Mouse (Mus musculus) cerebellum, adult 9-10 months (tissue): ENCODE measurements around the gene P2rx3.
A peak's percentile ranks its signal among the peaks of the same experiment; 100 is the strongest.

Experiments
- DNase-seq: peaks from one replicate; pipeline ENCODE4 v3.0.0; 2022

The P2rx3 gene

DNA sequence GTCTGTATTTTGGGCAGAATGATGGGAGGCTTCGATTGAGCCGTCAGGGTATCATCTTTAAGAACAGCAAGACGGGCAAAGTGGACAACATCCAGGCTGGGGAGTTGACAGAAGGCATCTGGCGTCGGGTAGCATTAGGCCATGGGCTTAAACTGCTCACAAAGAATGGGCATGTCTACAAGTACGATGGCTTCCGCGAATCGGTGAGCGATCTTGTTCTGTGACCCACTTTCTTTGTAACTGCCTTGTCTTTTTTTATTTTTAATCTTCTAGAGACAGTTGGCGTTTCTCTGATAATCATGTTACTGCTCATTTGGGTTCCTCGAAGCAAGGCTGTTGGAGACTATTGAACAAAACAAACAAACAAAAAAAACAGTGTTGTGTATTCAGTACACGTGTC lies 1.1 kb upstream of the P2rx3 start:
- no peak for DNase-seq

DNA sequence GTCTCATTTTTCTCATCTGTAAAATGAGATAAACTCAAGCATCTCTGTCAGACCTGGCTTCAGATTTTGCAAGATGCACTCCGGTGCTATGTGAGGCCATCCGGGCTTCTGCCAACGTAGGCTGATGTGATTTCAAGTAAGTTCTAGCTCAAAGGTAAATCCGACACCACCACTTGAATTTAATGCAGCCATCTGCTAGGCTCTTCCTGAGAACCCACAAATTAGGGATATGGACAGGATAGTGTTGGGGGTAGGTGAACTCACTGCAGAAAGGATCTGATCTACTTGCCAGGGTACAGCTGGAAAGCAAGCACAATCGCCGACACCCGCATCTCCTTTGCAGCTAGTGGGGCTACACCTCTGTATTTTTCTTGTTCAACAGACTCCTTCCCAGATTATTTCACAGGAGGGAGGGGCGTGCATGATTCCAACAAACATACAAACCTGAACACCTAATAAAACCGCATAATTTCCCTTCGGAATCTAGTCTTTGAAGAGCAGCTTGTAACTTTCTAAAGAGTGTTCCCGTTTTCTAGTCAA lies 685 bp downstream of the P2rx3 start:
- DNase-seq = no peak

DNA sequence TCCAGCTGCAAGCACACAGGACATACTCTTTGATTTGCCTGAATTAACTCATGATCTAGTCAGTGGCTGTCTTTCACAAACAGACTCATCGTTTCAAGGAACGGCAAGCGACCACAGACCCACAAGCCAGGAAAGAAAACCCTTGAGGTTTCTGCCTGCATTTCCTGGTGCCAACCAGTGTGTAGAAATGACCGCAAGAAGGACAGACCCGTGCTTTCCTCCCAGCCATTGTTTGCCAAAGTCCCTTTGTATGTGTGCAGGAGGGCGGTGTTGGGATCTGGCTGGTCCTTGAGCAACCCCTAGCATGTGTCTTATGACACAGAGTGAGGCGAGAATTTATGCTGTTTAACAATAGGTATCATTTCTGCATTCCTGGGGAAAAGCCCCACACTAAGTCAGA lies 3.1 kb downstream of the P2rx3 start:
- DNase-seq = no peak

DNA sequence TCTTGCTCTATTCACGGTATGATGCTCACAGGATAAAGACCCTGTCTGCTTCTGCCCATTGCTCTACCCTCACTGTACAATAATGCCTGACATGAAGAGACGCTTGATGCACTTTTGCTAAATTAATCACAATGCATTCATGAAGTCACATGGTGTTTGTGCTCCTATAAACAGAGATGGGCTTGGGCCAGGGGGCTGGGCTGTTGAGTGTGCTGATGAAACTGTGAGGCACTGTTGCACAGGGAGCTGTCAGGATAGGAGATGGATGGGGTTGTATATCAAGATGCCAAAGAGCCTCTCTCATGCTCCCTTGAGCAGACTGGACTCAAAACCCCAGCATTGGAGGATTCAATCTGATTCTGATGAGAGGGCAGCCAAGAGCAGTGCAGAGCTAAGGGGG lies 4.1 kb downstream of the P2rx3 start:
- DNase-seq = no peak

DNA sequence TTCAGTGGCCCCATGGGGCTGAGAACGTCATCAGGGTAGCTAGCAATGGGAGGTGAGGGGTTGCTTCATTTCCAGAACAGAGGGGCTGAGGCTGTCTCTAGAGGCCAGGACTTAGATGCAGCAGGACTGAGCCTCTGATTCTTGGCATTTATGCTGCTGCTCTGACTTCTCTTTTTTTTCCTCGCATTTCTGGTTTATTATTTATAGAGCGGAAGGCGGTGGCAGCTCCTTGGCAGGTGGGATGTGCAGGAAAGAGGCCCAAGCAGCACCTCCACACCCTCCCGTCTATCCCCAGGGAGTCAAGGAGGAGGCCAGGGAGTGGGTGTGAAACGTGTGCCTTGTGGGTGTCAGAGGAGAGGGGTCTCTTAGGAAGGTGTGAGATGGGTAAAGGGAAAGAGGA lies 6.3 kb downstream of the P2rx3 start:
- no peak for DNase-seq

DNA sequence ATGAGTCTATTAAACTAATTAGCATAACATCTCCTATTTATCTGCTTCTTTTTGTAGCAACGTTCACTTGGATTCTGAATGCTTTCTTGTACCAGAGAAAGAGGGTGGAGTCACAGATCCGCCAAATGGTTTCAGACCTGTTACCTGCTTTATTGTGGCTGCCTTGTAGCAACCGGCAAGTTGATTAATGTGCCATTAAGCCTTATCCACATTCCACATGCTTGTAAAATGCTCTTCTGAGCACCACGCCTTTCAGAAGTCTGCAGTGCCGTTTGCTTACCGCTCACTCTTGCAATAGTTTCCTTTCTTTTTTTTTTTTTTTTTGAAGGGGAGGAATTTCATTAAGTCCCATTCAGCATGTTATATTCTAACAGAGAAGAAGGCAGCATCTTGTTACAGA lies 7.4 kb downstream of the P2rx3 start:
- no peak for DNase-seq

- DNase-seq = no peak
These were observed 10.0 kb downstream of the P2rx3 start for GRCm38 (mm10) chr2:85027281-85027680.

DNA sequence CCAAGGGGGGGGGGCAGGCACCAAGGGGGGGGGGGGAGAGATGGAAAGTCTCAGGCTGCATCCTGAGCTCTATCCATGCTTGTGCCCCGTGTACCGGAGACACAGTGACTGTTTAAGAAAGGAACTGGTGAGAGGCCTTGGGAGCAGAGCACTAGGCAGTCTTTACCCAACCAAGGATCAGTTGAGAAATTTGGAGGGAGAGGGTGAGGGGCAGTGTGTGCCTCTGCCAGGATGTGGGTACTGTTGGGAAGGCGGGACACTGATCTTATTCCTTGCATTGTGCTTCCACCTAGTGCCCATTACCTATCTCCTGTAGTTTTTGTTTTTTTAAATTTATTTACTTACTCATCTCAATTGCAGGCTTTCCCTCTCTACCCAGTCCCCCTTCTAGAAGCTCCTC lies 11.1 kb downstream of the P2rx3 start:
- DNase-seq = no peak

DNA sequence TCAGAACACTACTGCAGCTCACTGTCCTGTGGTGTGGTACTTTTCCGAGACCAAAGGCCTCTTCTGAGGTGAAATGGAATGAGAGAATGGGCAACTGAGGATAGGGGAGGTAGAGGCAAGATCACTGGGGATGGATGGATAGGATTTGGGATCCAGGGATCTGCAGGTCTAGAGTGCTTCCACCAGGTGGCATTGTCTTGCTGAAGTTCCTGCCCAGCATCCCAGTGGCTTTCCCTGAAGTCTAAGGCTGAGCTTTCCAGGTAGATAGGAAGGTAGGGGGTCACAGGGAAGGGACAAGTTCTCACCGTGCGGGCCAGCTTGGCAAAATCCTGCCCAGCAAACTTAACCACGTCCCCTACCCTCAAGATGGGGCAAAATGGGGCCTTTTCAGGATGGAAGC lies 15.2 kb downstream of the P2rx3 start:
- DNase-seq = no peak

DNA sequence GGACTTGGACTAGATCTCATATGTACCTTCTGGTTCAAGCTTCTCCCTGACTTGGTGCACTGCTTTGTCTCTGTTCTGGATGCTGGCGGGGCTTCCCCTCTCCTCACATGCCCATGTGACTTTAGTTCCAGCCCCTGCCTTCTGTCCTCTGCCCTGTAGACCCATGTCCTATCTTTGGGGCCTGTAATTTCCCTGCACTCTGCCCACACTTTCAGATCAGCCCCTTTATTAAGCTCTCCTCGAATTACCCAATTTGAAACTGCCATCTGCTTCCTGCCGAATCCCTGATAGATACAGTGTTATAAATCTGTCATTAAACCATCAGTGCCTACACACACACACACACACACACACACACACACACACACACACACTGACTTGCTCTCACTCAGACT lies 22.7 kb downstream of the P2rx3 start:
- no peak for DNase-seq

- DNase-seq = no peak
These were observed 23.3 kb downstream of the P2rx3 start for GRCm38 (mm10) chr2:85013826-85014587.

DNA sequence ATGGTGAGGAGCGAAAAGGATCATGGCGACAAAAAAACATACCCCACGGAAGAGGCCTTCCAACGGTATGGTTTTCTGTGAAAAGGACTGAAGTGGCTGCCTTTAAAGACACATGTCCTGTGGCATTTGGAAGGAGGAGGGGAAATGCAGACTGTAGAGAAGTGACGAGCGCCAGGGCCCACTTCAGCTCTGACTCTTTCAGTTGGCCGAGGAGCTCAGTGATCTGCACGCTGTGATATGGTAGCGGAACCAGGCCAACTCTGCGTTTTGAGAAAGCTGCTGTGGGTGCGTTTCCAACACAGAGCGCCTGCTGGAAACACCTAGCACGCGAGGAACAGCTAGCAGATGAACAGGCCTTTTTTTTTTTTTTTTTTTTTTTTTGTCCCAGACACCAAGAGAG lies 24.6 kb downstream of the P2rx3 start:
- DNase-seq = no peak

DNA sequence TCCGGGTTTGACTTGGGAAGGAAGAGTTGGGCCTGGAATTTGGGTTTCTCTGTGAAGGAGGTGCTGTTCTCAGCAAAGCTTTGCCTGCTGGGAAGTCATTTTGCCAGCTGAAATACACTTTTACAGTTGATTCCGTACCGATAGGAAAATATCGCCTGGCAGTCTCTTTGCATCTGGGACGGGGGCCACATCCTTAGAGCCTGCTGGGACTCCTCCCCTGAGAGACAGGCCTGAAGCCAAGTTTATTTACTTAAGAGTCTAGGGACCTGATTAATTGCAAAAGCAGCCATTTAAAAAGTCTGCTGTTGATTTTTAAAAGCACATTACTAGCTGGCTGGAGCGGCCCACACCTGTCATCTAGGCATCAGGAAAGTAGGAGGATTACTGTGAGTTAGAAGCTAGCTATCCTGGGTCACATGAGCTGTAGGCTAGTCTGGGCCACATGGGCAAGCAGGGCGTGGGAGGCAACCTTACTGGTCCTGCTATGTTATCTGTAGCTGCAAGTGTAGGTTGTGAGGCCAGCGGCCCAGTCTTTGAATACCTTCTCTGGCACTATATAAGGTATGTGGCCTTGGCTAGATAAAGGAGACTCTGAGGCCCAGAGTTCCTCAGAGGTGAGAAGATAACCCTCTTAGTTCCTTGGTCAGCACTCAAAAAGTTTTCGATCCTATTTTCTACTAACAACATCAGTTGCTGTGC lies 25.2 kb downstream of the P2rx3 start:
- no peak for DNase-seq

- DNase-seq = no peak
These were observed 28.1 kb downstream of the P2rx3 start for GRCm38 (mm10) chr2:85009212-85009611.

GRCm38 (mm10) chr2:85007729-85008128 lies 29.5 kb downstream of the P2rx3 start:
- DNase-seq = peak; percentile 8

DNA sequence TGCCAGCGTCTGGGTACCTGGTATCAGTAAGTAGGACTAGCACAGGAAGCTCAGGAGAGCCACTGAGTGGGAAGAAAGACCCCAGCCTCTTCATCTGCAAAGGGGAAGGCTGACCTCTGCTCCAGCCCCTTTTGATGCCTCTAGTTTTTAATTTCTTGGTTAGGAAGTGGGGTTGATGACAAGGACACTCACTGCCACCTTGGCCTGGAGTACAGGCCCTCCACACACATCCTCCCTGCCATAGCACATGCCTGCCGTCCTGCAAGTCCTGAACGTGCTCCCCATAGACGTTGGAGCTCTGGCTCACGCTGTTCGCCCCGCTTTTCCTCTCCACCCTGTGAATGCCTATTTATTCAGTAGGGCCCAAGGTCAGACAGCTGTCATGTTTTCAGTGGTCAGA lies 30.7 kb downstream of the P2rx3 start:
- no peak for DNase-seq

- no peak for DNase-seq
These were observed 32.9 kb downstream of the P2rx3 start for GRCm38 (mm10) chr2:85004341-85004740.

- no peak for DNase-seq
These were observed 34.7 kb downstream of the P2rx3 start for GRCm38 (mm10) chr2:85002575-85002974.

- DNase-seq = no peak
These were observed 35.8 kb downstream of the P2rx3 start for GRCm38 (mm10) chr2:85001497-85001896.

- no peak for DNase-seq
These were observed 37.6 kb downstream of the P2rx3 start for GRCm38 (mm10) chr2:84999486-85000181.

DNA sequence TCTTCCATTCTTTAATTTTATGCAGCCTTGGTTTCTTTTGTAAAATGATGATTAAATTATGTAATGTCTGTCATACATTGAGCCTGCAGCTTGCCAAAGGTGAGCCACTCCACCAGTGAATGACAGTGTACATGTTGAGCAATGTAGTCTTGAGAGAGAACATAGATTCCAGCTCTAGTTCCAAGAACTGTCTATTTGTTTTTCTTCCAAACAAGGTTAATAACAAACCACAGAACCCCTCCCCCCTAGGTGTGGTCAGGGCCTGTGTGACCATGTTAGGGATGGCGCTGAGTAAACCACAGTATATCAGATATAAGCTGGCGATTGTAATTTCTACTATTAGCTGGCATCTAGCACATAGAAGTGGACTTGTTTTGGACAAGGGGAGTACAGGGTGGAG lies 40.9 kb downstream of the P2rx3 start:
- no peak for DNase-seq

DNA sequence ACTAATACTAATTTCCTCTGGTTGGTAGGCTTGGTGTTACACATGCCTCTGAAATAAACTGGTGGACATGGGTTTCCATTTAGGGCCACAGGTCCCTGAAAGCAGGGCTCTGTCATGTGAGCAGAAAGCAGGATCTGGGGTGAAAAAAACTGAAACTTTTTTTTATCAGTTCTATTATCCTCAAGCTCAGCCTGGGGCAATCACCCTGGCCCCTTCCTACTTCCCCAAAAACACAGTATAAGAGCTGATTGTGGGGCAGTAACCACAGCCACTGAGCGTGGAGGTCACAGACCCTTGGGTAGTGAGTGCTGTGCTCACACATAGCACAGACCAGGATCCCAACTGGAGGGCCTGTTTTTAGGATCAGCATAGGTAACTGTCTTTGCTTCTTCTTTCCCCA lies 49.3 kb downstream of the P2rx3 start, which contains the start of gene Prg3:
Prg3 (plus strand) TSS at position 286 of the 400 bp plus-strand sequence.
- no peak for DNase-seq

DNA sequence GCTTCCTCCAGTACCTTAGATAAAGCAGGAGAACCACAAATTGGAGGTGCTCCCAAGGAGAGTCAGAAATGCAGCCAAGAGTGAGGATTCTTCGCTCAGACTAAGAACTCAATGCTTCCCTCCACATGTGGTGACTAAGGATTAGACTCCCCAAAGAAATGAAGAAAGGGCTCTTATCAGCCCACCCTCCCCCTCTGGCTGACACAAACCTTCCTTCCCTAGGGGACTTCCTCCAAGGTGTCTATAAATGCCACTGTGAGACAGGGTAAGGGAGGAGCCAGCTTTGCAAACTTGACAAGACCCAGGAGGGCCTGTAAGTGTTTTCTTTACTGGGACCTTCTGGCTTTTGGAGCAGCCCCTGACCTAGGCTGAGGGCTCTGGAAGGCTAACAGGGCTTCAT lies 57.1 kb downstream of the P2rx3 start, which contains the start of gene Prg2:
Prg2 (plus strand) TSS at position 274 of the 400 bp plus-strand sequence.
- no peak for DNase-seq

- no peak for DNase-seq
These were observed 61.7 kb downstream of the P2rx3 start for GRCm38 (mm10) chr2:84975580-84975979.
